Mouse (Mus musculus) liver, embryonic 15.5 days (tissue): ENCODE measurements around the gene Afmid. TPM values are rescaled to one million over a fixed set of nuclear protein-coding genes. Genes with fewer than 3 reads are reported as not detected.
"Not testable (repeated sequence)": the region's sequence is repeated elsewhere in the genome, so short reads cannot be mapped to it uniquely, and the experiment has no call there.

Experiments used
- ATAC-seq: fragments of 200-750 bp; cut with Nextera tagmentation; 2 replicates; pipeline ENCODE4 v1.8.0; 2017; ENCODE audit warnings: moderate number of reproducible peaks, mild to moderate bottlenecking, moderate library complexity; ENCODE audit not compliant: insufficient read depth
- H3K27ac ChIP-seq: fragments of 300-500 bp; sonication (generic); replicated peaks from 2 replicates; pipeline ENCODE4 v1.5.1; 2015; ENCODE audit warnings: mild to moderate bottlenecking, inconsistent platforms
- H3K27me3 ChIP-seq: fragments of 300-500 bp; sonication (generic); 2 replicates; pipeline ENCODE4 v1.6.1; 2015; ENCODE audit warnings: mild to moderate bottlenecking, inconsistent platforms
- H3K36me3 ChIP-seq: fragments of 300-500 bp; sonication (generic); replicated peaks from 2 replicates; pipeline ENCODE4 v1.6.1; 2015; ENCODE audit warnings: moderate library complexity, mild to moderate bottlenecking, inconsistent platforms
- H3K4me1 ChIP-seq: fragments of 300-500 bp; sonication (generic); replicated peaks from 2 replicates; pipeline ENCODE4 v1.6.1; 2015; ENCODE audit warnings: inconsistent platforms
- H3K4me2 ChIP-seq: fragments of 300-500 bp; sonication (generic); 2 replicates; pipeline ENCODE4 v1.6.1; 2015; ENCODE audit warnings: moderate library complexity, mild to moderate bottlenecking, inconsistent platforms
- H3K4me3 ChIP-seq: fragments of 300-500 bp; sonication (generic); replicated peaks from 2 replicates; pipeline ENCODE4 v1.5.1; 2015; ENCODE audit warnings: mild to moderate bottlenecking, inconsistent platforms
- H3K9ac ChIP-seq: fragments of 300-500 bp; sonication (generic); 2 replicates; pipeline ENCODE4 v1.6.1; 2015; ENCODE audit warnings: moderate library complexity, mild to moderate bottlenecking, inconsistent platforms
- H3K9me3 ChIP-seq: fragments of 300-500 bp; sonication (generic); replicated peaks from 2 replicates; pipeline ENCODE4 v1.6.1; 2016; ENCODE audit warnings: inconsistent platforms
- WGBS: fragments of 180-500 bp; shearing (Covaris S2); methylation state at CpG from one replicate; pipeline ENCODE4 v1.1.7; 2015; ENCODE audit warnings: mixed read lengths; ENCODE audit not compliant: insufficient replicate concordance; 5-methylcytosine and 5-hydroxymethylcytosine counted together
- polyA plus RNA-seq: library from polyadenylated mRNA; unstranded; fragments of >200 nt; fragmentation: Nextera tagmentation; extraction: Ambion mirVana; gene quantifications from 2 replicates; pipeline ENCODE4 v1.2.1, GENCODE M21; 2015

Gene Afmid
- polyA plus RNA-seq, 1 experiment from 2014 or later = 11.8 TPM

- no peaks in the 10 kb centered on the region for H3K9me3 ChIP-seq
- peaks cover 85% of the 10 kb centered on the region for H3K4me1 ChIP-seq
- peak overlapping the region; percentile 93 for H3K9ac ChIP-seq
- peak overlapping the region; percentile 86 for H3K4me3 ChIP-seq
- peaks cover 76% of the 10 kb centered on the region for H3K36me3 ChIP-seq
- WGBS = under 1% methylated on average over 21 of the region's 21 CpGs
- H3K27ac ChIP-seq = peak overlapping the region; percentile 91
- no peaks in the 10 kb centered on the region for H3K27me3 ChIP-seq
- peak overlapping the region; percentile 98 for H3K4me2 ChIP-seq
- peak; percentile 73 for ATAC-seq
These were observed 15.2 kb upstream of the Afmid start for GRCm38 (mm10) chr11:117810401-117811046.

- no peak overlapping the region for H3K4me3 ChIP-seq
- peaks cover 78% of the 10 kb centered on the region for H3K36me3 ChIP-seq
- no peak overlapping the region for H3K9ac ChIP-seq
- 53% methylated on average over 5 of the region's 5 CpGs for WGBS
- peak overlapping the region; percentile 60 for H3K27ac ChIP-seq
- peaks cover 82% of the 10 kb centered on the region for H3K4me1 ChIP-seq
- H3K9me3 ChIP-seq = no peaks in the 10 kb centered on the region
- no peaks in the 10 kb centered on the region for H3K27me3 ChIP-seq
- no peak overlapping the region for H3K4me2 ChIP-seq
- ATAC-seq = no peak
These were observed 11.9 kb upstream of the Afmid start for GRCm38 (mm10) chr11:117813867-117814266.

- Histone ChIP-seq H3K27ac (peak overlapping the region; percentile 60), H3K9ac (no peak overlapping the region), H3K27me3 (no peaks in the 10 kb centered on the region), H3K4me1 (peaks cover 72% of the 10 kb centered on the region), H3K36me3 (peaks cover 88% of the 10 kb centered on the region), H3K9me3 (no peaks in the 10 kb centered on the region), H3K4me2 (no peak overlapping the region), H3K4me3 (no peak overlapping the region)
- ATAC-seq = no peak
- 71% methylated on average over 6 of the region's 6 CpGs for WGBS
These were observed 10.9 kb upstream of the Afmid start for GRCm38 (mm10) chr11:117814704-117815366.

GRCm38 (mm10) chr11:117815850-117816249 lies 9.9 kb upstream of the Afmid start:
- H3K9ac ChIP-seq, H3K9me3 ChIP-seq, H3K4me2 ChIP-seq, H3K27me3 ChIP-seq, ATAC-seq, H3K4me3 ChIP-seq: not testable (repeated sequence)
- WGBS = 83% methylated on average over 9 of the region's 9 CpGs
- H3K27ac ChIP-seq = peak overlapping the region; percentile 45; the same call in 1 of the 2 replicates
- peaks cover 98% of the 10 kb centered on the region for H3K36me3 ChIP-seq
- peaks cover 68% of the 10 kb centered on the region for H3K4me1 ChIP-seq

GRCm38 (mm10) chr11:117816389-117816996 lies 9.2 kb upstream of the Afmid start:
- no peak overlapping the region for H3K9ac ChIP-seq
- ATAC-seq = no peak
- WGBS = 79% methylated on average over 13 of the region's 13 CpGs
- peaks cover 68% of the 10 kb centered on the region for H3K4me1 ChIP-seq
- no peak overlapping the region for H3K4me2 ChIP-seq
- peaks cover 99% of the 10 kb centered on the region for H3K36me3 ChIP-seq
- 0 out of 2 replicates have a peak overlapping the region, but pooled peaks have one; percentile 14 for H3K27ac ChIP-seq
- no peaks in the 10 kb centered on the region for H3K9me3 ChIP-seq
- H3K4me3 ChIP-seq = no peak overlapping the region
- H3K27me3 ChIP-seq = no peaks in the 10 kb centered on the region

GRCm38 (mm10) chr11:117819095-117819494 lies 6.6 kb upstream of the Afmid start:
- H3K4me2 ChIP-seq = no peak overlapping the region
- no peak overlapping the region for H3K27ac ChIP-seq
- ATAC-seq = no peak
- 80% methylated on average over 8 of the region's 8 CpGs for WGBS
- H3K4me1 ChIP-seq = peaks cover 69% of the 10 kb centered on the region
- peaks cover 99% of the 10 kb centered on the region for H3K36me3 ChIP-seq
- H3K27me3 ChIP-seq = no peaks in the 10 kb centered on the region
- no peak overlapping the region for H3K4me3 ChIP-seq
- no peak overlapping the region for H3K9ac ChIP-seq
- H3K9me3 ChIP-seq = no peaks in the 10 kb centered on the region

GRCm38 (mm10) chr11:117820173-117820572 lies 5.6 kb upstream of the Afmid start:
- ATAC-seq = no peak
- Histone ChIP-seq H3K4me1 (peaks cover 63% of the 10 kb centered on the region), H3K36me3 (peaks cover 91% of the 10 kb centered on the region)

GRCm38 (mm10) chr11:117821868-117822267 lies 3.9 kb upstream of the Afmid start:
- WGBS = 81% methylated on average over 9 of the region's 9 CpGs
- peaks cover 75% of the 10 kb centered on the region for H3K36me3 ChIP-seq
- H3K4me1 ChIP-seq = peaks cover 65% of the 10 kb centered on the region

More at GRCm38 (mm10) chr11:117820173-117820572, 5.6 kb upstream of the Afmid start:
- H3K4me2 ChIP-seq = no peak overlapping the region
- no peak overlapping the region; the same call in 1 of the 2 replicates for H3K27ac ChIP-seq
- 94% methylated on average over 7 of the region's 7 CpGs for WGBS
- no peak overlapping the region for H3K9ac ChIP-seq
- no peaks in the 10 kb centered on the region for H3K9me3 ChIP-seq
- H3K27me3 ChIP-seq = no peaks in the 10 kb centered on the region
- H3K4me3 ChIP-seq = no peak overlapping the region

GRCm38 (mm10) chr11:117822728-117823241 lies 2.9 kb upstream of the Afmid start:
- Histone ChIP-seq H3K9ac (no peak overlapping the region), H3K4me1 (peaks cover 73% of the 10 kb centered on the region), H3K9me3 (no peaks in the 10 kb centered on the region), H3K27me3 (no peaks in the 10 kb centered on the region), H3K4me3 (no peak overlapping the region), H3K36me3 (peaks cover 66% of the 10 kb centered on the region), H3K4me2 (peak overlapping the region; percentile 90), H3K27ac (peak overlapping the region; percentile 8)
- 83% methylated on average over 7 of the region's 7 CpGs for WGBS
- no peak for ATAC-seq

More at GRCm38 (mm10) chr11:117821868-117822267, 3.9 kb upstream of the Afmid start:
- Histone ChIP-seq H3K27ac (no peak overlapping the region), H3K27me3 (no peaks in the 10 kb centered on the region), H3K4me3 (no peak overlapping the region), H3K4me2 (no peak overlapping the region), H3K9ac (no peak overlapping the region), H3K9me3 (no peaks in the 10 kb centered on the region)
- ATAC-seq = no peak

GRCm38 (mm10) chr11:117823411-117823810 lies 2.3 kb upstream of the Afmid start:
- Histone ChIP-seq H3K9me3 (no peaks in the 10 kb centered on the region), H3K4me3 (peak overlapping the region; percentile 84), H3K27ac (no peak overlapping the region; the same call in 1 of the 2 replicates), H3K9ac (no peak overlapping the region; the same call in 1 of the 2 replicates), H3K4me2 (peak overlapping the region; percentile 90), H3K36me3 (peaks cover 60% of the 10 kb centered on the region), H3K27me3 (no peaks in the 10 kb centered on the region), H3K4me1 (peaks cover 78% of the 10 kb centered on the region)
- ATAC-seq = no peak
- 86% methylated on average over 6 of the region's 6 CpGs for WGBS
